Mouse (Mus musculus): Measurements from ENCODE around the gene Hhipl1. TPM values are rescaled to one million over a fixed set of nuclear protein-coding genes. Genes with fewer than 3 reads are reported as not detected.

Hhipl1 gene
- polyA plus RNA-seq, 1 experiment from 2014 or later = 0.43 TPM

DNA sequence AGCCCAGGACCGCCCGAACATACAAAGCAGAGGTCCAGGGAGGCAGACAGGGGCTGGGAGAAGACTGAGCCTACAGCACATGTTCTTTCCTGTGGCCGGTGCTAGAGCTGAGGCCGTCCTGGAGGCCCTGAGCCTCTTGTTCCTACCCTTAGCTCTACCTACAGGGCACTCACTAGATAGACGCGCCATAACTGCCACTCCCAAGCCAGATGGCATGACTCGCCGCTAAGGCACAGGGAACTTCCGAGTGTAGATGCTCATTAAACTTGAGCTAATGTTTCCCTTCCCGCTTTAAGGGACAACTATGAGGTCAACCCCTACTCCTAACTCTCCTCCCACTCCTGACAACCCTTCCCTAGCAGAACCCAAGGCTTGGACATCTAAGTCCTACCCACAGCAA, 37.1 kb upstream of the Hhipl1 start:
- H3K36me3 ChIP-seq (replicated peaks; ENCODE audit: control insufficient read depth, insufficient read depth, low read depth, low read length) = no peaks in the 10 kb centered on the region
- no peak for ATAC-seq (replicated peaks; ENCODE audit: insufficient number of reproducible peaks, low FRiP score, low TSS enrichment, low read depth)
- H3K4me1 ChIP-seq (ENCODE audit: control insufficient read depth, insufficient read depth, low read length) = peaks cover 22% of the 10 kb centered on the region
- no peaks in the 10 kb centered on the region for H3K9me3 ChIP-seq (replicated peaks; ENCODE audit: control insufficient read depth, low read length)
- no peaks in the 10 kb centered on the region for H3K27me3 ChIP-seq (ENCODE audit: control insufficient read depth, insufficient read depth, low read length)
- DNase-seq (ENCODE audit: low spot score) = no peak
- H3K4me2 ChIP-seq (ENCODE audit: low read depth, low read length) = no peak overlapping the region
- WGBS = 90% methylated on average over 10 of the region's 10 CpGs
- no peak overlapping the region for H3K9ac ChIP-seq (replicated peaks; ENCODE audit: low read length)
- H3K27ac ChIP-seq (replicated peaks; ENCODE audit: low read depth, low read length) = no peak overlapping the region
- no peak overlapping the region for H3K4me3 ChIP-seq (ENCODE audit: low read depth, low read length)

DNA sequence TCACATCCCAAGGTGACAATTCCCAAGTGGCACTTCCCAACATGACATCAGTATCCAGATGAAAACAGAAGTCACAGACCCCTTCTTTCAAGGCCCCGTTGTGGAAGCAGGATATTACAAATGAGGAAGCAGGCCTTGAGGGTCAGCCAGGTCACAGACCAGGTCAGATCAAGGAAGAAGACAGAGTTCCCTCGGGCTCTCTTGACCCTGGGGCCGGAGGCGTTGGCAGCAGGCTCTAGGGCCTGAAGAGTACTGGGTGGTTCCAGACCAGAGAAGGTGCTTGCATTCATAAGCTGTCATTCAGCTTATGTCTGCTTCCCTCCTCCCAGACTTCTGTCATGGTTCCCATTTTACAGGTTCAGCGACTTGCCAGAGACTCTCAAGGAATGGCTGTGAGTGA, 36.4 kb upstream of the Hhipl1 start:
- Histone ChIP-seq H3K9ac (replicated peaks; ENCODE audit: low read length) (no peak overlapping the region), H3K4me3 (ENCODE audit: low read depth, low read length) (no peak overlapping the region), H3K36me3 (replicated peaks; ENCODE audit: control insufficient read depth, insufficient read depth, low read depth, low read length) (no peaks in the 10 kb centered on the region), H3K27me3 (ENCODE audit: control insufficient read depth, insufficient read depth, low read length) (no peaks in the 10 kb centered on the region), H3K9me3 (replicated peaks; ENCODE audit: control insufficient read depth, low read length) (no peaks in the 10 kb centered on the region), H3K4me2 (ENCODE audit: low read depth, low read length) (no peak overlapping the region), H3K27ac (replicated peaks; ENCODE audit: low read depth, low read length) (no peak overlapping the region), H3K4me1 (ENCODE audit: control insufficient read depth, insufficient read depth, low read length) (peaks cover 22% of the 10 kb centered on the region)
- no peak for ATAC-seq (replicated peaks; ENCODE audit: insufficient number of reproducible peaks, low FRiP score, low TSS enrichment, low read depth)
- WGBS = 60% methylated on average over 5 of the region's 5 CpGs
- DNase-seq (ENCODE audit: low spot score) = no peak

DNA sequence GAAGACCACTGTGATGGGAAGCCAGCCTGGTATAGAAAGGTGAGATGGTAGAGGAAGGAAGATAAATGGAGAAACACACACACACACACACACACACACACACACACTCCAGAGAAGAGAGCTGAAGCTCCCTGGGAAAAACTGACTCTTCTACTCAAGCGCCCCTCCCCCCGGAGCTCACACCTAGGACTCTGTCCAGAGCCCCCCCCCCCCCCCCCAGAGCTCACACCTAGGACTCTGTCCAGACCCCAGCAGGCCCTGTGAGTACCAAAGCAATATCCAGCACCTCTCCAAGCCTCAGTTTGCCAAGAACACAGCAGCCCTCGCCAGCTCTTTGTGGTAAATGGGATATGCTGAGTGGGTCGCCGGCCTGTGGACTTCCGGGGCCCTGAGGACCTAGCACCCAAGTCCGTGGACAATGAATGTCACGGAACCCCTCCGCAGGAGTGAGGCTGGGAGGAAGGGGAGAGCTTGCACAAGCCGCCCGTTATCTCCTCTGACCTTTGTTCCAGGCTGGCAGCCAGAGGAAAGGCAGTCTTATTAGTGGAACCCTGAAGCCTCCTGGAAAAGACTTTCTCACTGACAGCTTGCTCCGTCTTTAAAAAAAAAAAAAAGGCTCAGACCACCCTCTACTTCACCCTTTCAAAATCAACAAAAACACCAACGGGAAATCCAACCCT, 35.7 kb upstream of the Hhipl1 start:
- H3K4me1 ChIP-seq (ENCODE audit: control insufficient read depth, insufficient read depth, low read length) = peaks cover 21% of the 10 kb centered on the region
- WGBS = 54% methylated on average over 13 of the region's 13 CpGs
- H3K9me3 ChIP-seq (replicated peaks; ENCODE audit: control insufficient read depth, low read length) = no peaks in the 10 kb centered on the region
- DNase-seq (ENCODE audit: low spot score) (no peak), ATAC-seq (replicated peaks; ENCODE audit: insufficient number of reproducible peaks, low FRiP score, low TSS enrichment, low read depth) (no peak)
- no peak overlapping the region for H3K27ac ChIP-seq (replicated peaks; ENCODE audit: low read depth, low read length)
- no peak overlapping the region for H3K4me3 ChIP-seq (ENCODE audit: low read depth, low read length)
- H3K36me3 ChIP-seq (replicated peaks; ENCODE audit: control insufficient read depth, insufficient read depth, low read depth, low read length) = no peaks in the 10 kb centered on the region
- no peaks in the 10 kb centered on the region for H3K27me3 ChIP-seq (ENCODE audit: control insufficient read depth, insufficient read depth, low read length)
- no peak overlapping the region; the same call in 1 of the 2 replicates for H3K9ac ChIP-seq (replicated peaks; ENCODE audit: low read length)
- H3K4me2 ChIP-seq (ENCODE audit: low read depth, low read length) = no peak overlapping the region

DNA sequence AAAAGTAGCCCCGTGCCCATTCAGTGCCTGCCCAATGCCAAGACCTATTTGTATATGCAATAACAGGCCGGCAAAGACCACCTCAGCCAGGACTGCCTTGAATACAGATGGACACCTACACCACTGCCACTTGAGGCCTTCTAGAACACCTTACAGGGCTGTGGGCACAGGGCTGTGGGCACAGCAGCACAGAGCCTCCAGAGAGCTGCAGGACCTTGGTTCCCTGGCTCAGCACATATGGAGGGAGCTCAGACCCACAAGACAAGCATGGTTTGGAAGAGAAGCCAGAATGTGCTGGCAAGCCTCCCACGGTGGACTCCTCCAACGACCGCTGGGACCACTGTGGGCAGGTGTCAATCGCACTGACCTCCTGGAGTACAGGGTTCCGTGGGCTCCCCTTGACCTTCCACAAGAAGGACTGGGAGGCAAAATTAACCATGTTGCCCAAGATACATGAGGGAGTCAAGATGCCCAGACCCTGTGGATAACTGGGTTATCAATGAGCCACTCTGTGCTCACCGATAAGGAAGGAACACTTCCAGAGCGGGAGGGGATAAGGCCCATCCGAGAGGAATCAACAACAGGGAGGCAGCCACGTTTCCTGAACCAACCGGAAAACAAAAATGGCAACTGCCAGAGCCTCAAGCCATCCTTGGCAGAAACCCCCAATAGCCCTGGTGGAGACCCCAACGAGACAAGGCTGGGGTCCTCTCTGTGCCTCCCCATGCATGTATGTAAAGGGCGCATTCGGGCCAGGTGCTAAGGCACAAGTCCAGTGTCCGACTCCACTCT, 34.5 kb upstream of the Hhipl1 start:
- no peak for DNase-seq (ENCODE audit: low spot score)
- Histone ChIP-seq H3K9me3 (replicated peaks; ENCODE audit: control insufficient read depth, low read length) (no peaks in the 10 kb centered on the region), H3K4me1 (ENCODE audit: control insufficient read depth, insufficient read depth, low read length) (peaks cover 10% of the 10 kb centered on the region), H3K27me3 (ENCODE audit: control insufficient read depth, insufficient read depth, low read length) (no peaks in the 10 kb centered on the region), H3K36me3 (replicated peaks; ENCODE audit: control insufficient read depth, insufficient read depth, low read depth, low read length) (no peaks in the 10 kb centered on the region), H3K9ac (replicated peaks; ENCODE audit: low read length) (no peak overlapping the region), H3K4me3 (ENCODE audit: low read depth, low read length) (no peak overlapping the region), H3K4me2 (ENCODE audit: low read depth, low read length) (peak overlapping the region; percentile 16), H3K27ac (replicated peaks; ENCODE audit: low read depth, low read length) (no peak overlapping the region)
- no peak for ATAC-seq (replicated peaks; ENCODE audit: insufficient number of reproducible peaks, low FRiP score, low TSS enrichment, low read depth)
- WGBS = 80% methylated on average over 16 of the region's 16 CpGs

DNA sequence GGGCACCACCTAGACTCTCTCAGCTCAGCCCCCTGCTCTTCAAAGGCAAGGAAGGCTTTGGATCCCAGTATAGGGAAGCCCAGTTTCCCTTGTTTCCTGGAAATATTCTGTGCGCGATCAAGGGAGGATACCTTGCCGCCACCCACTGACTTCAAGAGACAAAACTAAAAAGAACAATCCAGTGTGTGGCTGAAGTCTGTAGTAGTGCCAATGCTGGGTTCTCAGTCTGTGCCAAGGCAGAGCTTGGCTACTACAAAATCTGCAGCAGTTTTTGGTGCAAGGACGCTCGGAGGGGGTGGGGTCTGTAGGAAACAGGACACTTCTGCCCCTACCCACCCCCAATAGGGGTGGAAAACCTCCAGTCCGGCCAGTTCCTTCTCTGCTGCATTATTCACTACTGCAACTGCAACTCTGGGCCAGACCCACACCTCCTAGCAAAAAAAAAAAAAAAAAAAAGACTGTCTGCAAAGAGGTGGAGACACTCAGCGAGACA, 33.9 kb upstream of the Hhipl1 start:
- peaks cover 9% of the 10 kb centered on the region for H3K4me1 ChIP-seq (ENCODE audit: control insufficient read depth, insufficient read depth, low read length)
- WGBS = 47% methylated on average over 7 of the region's 7 CpGs
- peak overlapping the region; percentile 100 for H3K4me2 ChIP-seq (ENCODE audit: low read depth, low read length)
- no peaks in the 10 kb centered on the region for H3K27me3 ChIP-seq (ENCODE audit: control insufficient read depth, insufficient read depth, low read length)
- H3K27ac ChIP-seq (replicated peaks; ENCODE audit: low read depth, low read length) = no peak overlapping the region
- no peak overlapping the region for H3K9ac ChIP-seq (replicated peaks; ENCODE audit: low read length)
- H3K4me3 ChIP-seq (ENCODE audit: low read depth, low read length) = no peak overlapping the region
- DNase-seq (ENCODE audit: low spot score) = no peak
- H3K9me3 ChIP-seq (replicated peaks; ENCODE audit: control insufficient read depth, low read length) = no peaks in the 10 kb centered on the region
- H3K36me3 ChIP-seq (replicated peaks; ENCODE audit: control insufficient read depth, insufficient read depth, low read depth, low read length) = no peaks in the 10 kb centered on the region
- no peak for ATAC-seq (replicated peaks; ENCODE audit: insufficient number of reproducible peaks, low FRiP score, low TSS enrichment, low read depth)

DNA sequence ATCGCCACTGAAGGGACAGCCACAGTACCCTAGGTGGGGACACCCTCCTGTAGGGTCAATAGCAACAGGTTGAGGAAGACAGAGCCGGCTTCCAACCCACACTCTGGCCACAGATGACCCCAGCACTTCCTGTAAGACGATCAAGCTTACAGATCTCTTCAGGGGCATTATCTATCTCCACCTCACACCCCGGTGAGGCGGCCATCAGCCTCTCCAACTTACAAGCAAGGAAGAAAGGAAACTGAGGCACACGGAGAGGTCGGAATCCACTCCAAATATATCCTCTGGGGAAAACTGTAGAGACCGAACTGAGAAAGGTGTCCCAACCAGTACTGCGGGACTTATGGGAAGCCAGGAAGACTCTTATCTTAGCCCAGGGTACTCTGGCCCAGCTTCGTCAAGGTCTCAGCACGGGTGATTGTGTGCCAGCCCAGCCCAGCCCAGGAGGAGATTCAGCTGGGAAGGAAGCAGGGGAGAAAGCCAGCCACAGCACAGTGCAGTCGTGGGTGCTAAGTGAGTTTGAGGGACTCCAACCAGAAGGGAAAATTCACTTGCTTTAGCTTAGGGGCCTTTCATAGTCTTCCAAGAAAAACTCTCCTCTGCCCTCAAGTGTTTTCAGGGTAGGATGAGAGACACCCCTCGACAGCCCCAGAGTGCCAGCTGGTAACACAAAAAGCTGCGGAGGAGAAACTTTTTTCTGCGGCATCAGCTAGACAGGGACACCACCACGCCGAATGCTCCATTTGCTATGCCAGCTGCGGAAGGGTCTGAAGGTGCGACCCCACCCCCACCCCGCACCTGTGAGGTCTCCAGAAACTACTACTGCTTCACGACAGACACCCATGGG, 32.4 kb upstream of the Hhipl1 start:
- H3K27ac ChIP-seq (replicated peaks; ENCODE audit: low read depth, low read length) = no peak overlapping the region
- no peaks in the 10 kb centered on the region for H3K27me3 ChIP-seq (ENCODE audit: control insufficient read depth, insufficient read depth, low read length)
- WGBS = 4% methylated on average over 21 of the region's 21 CpGs
- ATAC-seq (replicated peaks; ENCODE audit: insufficient number of reproducible peaks, low FRiP score, low TSS enrichment, low read depth) = no peak
- peak overlapping the region; percentile 100 for H3K4me2 ChIP-seq (ENCODE audit: low read depth, low read length)
- H3K4me3 ChIP-seq (ENCODE audit: low read depth, low read length) = peak overlapping the region; percentile 79
- H3K9ac ChIP-seq (replicated peaks; ENCODE audit: low read length) = peak overlapping the region; percentile 84
- H3K4me1 ChIP-seq (ENCODE audit: control insufficient read depth, insufficient read depth, low read length) = peaks cover 17% of the 10 kb centered on the region
- no peaks in the 10 kb centered on the region for H3K9me3 ChIP-seq (replicated peaks; ENCODE audit: control insufficient read depth, low read length)
- no peaks in the 10 kb centered on the region for H3K36me3 ChIP-seq (replicated peaks; ENCODE audit: control insufficient read depth, insufficient read depth, low read depth, low read length)
- DNase-seq (ENCODE audit: low spot score) = no peak

DNA sequence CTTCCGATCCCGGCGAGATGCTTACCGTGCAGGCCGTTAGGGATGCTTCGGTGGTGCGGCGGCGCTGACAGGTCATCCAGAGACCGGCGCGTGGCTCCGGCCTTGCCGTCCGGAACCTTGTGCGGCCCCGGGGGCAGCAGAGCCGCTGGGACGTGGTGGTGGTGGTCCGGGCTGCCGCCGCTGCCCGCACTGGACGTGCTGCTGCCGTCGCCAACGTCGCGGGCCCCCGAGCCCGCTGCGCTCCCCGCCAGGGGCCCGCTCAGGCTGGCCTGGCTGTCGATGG, 31.8 kb upstream of the Hhipl1 start:
- H3K36me3 ChIP-seq (replicated peaks; ENCODE audit: control insufficient read depth, insufficient read depth, low read depth, low read length) = no peaks in the 10 kb centered on the region
- peak overlapping the region; percentile 79 for H3K4me3 ChIP-seq (ENCODE audit: low read depth, low read length)
- peak overlapping the region; percentile 100 for H3K4me2 ChIP-seq (ENCODE audit: low read depth, low read length)
- DNase-seq (ENCODE audit: low spot score) = no peak
- H3K9ac ChIP-seq (replicated peaks; ENCODE audit: low read length) = peak overlapping the region; percentile 84
- H3K27me3 ChIP-seq (ENCODE audit: control insufficient read depth, insufficient read depth, low read length) = no peaks in the 10 kb centered on the region
- WGBS = 0% methylated on average over 33 of the region's 35 CpGs
- no peak overlapping the region for H3K27ac ChIP-seq (replicated peaks; ENCODE audit: low read depth, low read length)
- no peak for ATAC-seq (replicated peaks; ENCODE audit: insufficient number of reproducible peaks, low FRiP score, low TSS enrichment, low read depth)
- H3K4me1 ChIP-seq (ENCODE audit: control insufficient read depth, insufficient read depth, low read length) = peaks cover 17% of the 10 kb centered on the region
- no peaks in the 10 kb centered on the region for H3K9me3 ChIP-seq (replicated peaks; ENCODE audit: control insufficient read depth, low read length)
